Mouse (Mus musculus): Measurements from ENCODE around the gene Dkk2. TPM values are rescaled to one million over a fixed set of nuclear protein-coding genes. Genes with fewer than 3 reads are reported as not detected.

Dkk2 gene
- total and polyA plus RNA-seq, 3 experiments, result not detected

GRCm38 (mm10) chr3:132207469-132207868 is 122.4 kb downstream of the Dkk2 start:
- DNase-seq (ENCODE audit: low read depth, low spot score), result peak; percentile 14
- no peak overlapping the region for H3K27ac ChIP-seq (ENCODE audit: control insufficient read depth, low read depth, low read length)
- TF ChIP-seq MAFK (IDR thresholded peaks at IDR 0.05; ENCODE audit: borderline replicate concordance, low read depth, low read length), result no peak
- no peak for TF ChIP-seq UBTF (IDR thresholded peaks at IDR 0.05; ENCODE audit: borderline replicate concordance, insufficient read depth, low read depth, low read length)
- TF ChIP-seq POLR2AphosphoS5 (IDR thresholded peaks at IDR 0.05; ENCODE audit: borderline replicate concordance, low read depth, low read length), result no peak
- TF ChIP-seq CTCF (IDR thresholded peaks at IDR 0.05 in 2 of 3, conservative IDR thresholded peaks at IDR 0.05 in 1 of 3; ENCODE audit: control insufficient read depth in 1 of 3, insufficient read depth in 1 of 3, low read depth in 2 of 3, low read length in 3 of 3, poor library complexity in 1 of 3, severe bottlenecking in 1 of 3), result peak; percentile 8 to 51 (median 30); a peak in 4 of 6 replicates
- TF ChIP-seq POLR2A (IDR thresholded peaks at IDR 0.05; ENCODE audit: control insufficient read depth in 1 of 2, insufficient read depth in 1 of 2, low read depth in 1 of 2, low read length in 2 of 2, poor library complexity in 1 of 2), result no peak
- TF ChIP-seq SMC3 (IDR thresholded peaks at IDR 0.05; ENCODE audit: low read depth, low read length), result peak; percentile 39; the same call in 1 of the 2 replicates
- peak; percentile 6 for TF ChIP-seq RAD21 (IDR thresholded peaks at IDR 0.05; ENCODE audit: low read depth, low read length)
- no peak overlapping the region for H3K4me3 ChIP-seq (ENCODE audit: control insufficient read depth in 1 of 2, insufficient read depth in 1 of 2, low read depth in 2 of 2, low read length in 2 of 2)
- H3K36me3 ChIP-seq (ENCODE audit: control insufficient read depth in 1 of 2, insufficient read depth in 2 of 2, low read length in 2 of 2), result no peaks in the 10 kb centered on the region
- H3K9ac ChIP-seq (ENCODE audit: control insufficient read depth, low read depth, low read length, poor library complexity, severe bottlenecking), result no peak overlapping the region
- H3K4me1 ChIP-seq (ENCODE audit: control insufficient read depth in 1 of 2, insufficient read depth in 2 of 2, low read length in 2 of 2), result no peaks in the 10 kb centered on the region
- no peaks in the 10 kb centered on the region for H3K9me3 ChIP-seq (replicated peaks; ENCODE audit: insufficient read depth, low read length)
- no peaks in the 10 kb centered on the region for H3K27me3 ChIP-seq (ENCODE audit: control insufficient read depth in 1 of 2, insufficient read depth in 2 of 2, low read length in 2 of 2)
- H3K79me2 ChIP-seq (ENCODE audit: control insufficient read depth, insufficient read depth, low read length, poor library complexity), result no peaks in the 10 kb centered on the region

- H3K36me3 ChIP-seq (ENCODE audit: control insufficient read depth in 1 of 2, insufficient read depth in 2 of 2, low read length in 2 of 2), result no peaks in the 10 kb centered on the region
- no peaks in the 10 kb centered on the region for H3K79me2 ChIP-seq (ENCODE audit: control insufficient read depth, insufficient read depth, low read length, poor library complexity)
- no peak overlapping the region for H3K4me3 ChIP-seq (ENCODE audit: control insufficient read depth in 1 of 2, insufficient read depth in 1 of 2, low read depth in 2 of 2, low read length in 2 of 2)
- H3K4me1 ChIP-seq (ENCODE audit: control insufficient read depth in 1 of 2, insufficient read depth in 2 of 2, low read length in 2 of 2), result no peaks in the 10 kb centered on the region
- H3K27ac ChIP-seq (ENCODE audit: control insufficient read depth, low read depth, low read length), result no peak overlapping the region
- H3K9me3 ChIP-seq (replicated peaks; ENCODE audit: insufficient read depth, low read length), result no peaks in the 10 kb centered on the region
- DNase-seq (ENCODE audit: low read depth, low spot score), result peak; percentile 13
- TF ChIP-seq MAFK (IDR thresholded peaks at IDR 0.05; ENCODE audit: borderline replicate concordance, low read depth, low read length), result no peak
- no peak for TF ChIP-seq BHLHE40 (IDR thresholded peaks at IDR 0.05; ENCODE audit: borderline replicate concordance, low read depth, low read length)
- no peak for TF ChIP-seq EP300 (IDR thresholded peaks at IDR 0.05; ENCODE audit: low read depth in 1 of 2, low read length in 2 of 2)
- TF ChIP-seq MEF2A (IDR thresholded peaks at IDR 0.05; ENCODE audit: extremely low read depth, insufficient replicate concordance, low read depth, low read length, poor library complexity, severe bottlenecking), result no peak
- no peak for TF ChIP-seq JUND (IDR thresholded peaks at IDR 0.05; ENCODE audit: low read depth, low read length)
- H3K27me3 ChIP-seq (ENCODE audit: control insufficient read depth in 1 of 2, insufficient read depth in 2 of 2, low read length in 2 of 2), result no peaks in the 10 kb centered on the region
- H3K9ac ChIP-seq (ENCODE audit: control insufficient read depth, low read depth, low read length, poor library complexity, severe bottlenecking), result no peak overlapping the region
Observed at GRCm38 (mm10) chr3:132211260-132211659, 126.2 kb downstream of the Dkk2 start.

- Histone ChIP-seq H3K36me3 (ENCODE audit: control insufficient read depth in 1 of 2, insufficient read depth in 2 of 2, low read length in 2 of 2) (no peaks in the 10 kb centered on the region), H3K27me3 (ENCODE audit: control insufficient read depth in 1 of 2, insufficient read depth in 2 of 2, low read length in 2 of 2) (no peaks in the 10 kb centered on the region)
- no peak for TF ChIP-seq GATA1 (IDR thresholded peaks at IDR 0.05; ENCODE audit: low read depth, low read length)
- no peak for TF ChIP-seq ELF1 (IDR thresholded peaks at IDR 0.05; ENCODE audit: low read depth, low read length)
- TF ChIP-seq SIN3A (IDR thresholded peaks at IDR 0.05; ENCODE audit: low read length), result no peak
- TF ChIP-seq MEF2A (IDR thresholded peaks at IDR 0.05; ENCODE audit: extremely low read depth, insufficient replicate concordance, low read depth, low read length, poor library complexity, severe bottlenecking), result no peak
- no peak for TF ChIP-seq MAFK (IDR thresholded peaks at IDR 0.05; ENCODE audit: borderline replicate concordance, low read depth, low read length)
- TF ChIP-seq NRF1 (IDR thresholded peaks at IDR 0.05; ENCODE audit: insufficient read depth, low read depth, low read length, poor library complexity, severe bottlenecking), result no peak
Observed at GRCm38 (mm10) chr3:132219977-132220487, 134.9 kb downstream of the Dkk2 start.

More at GRCm38 (mm10) chr3:132219977-132220487, 134.9 kb downstream of the Dkk2 start:
- Histone ChIP-seq H3K4me3 (ENCODE audit: control insufficient read depth in 1 of 2, insufficient read depth in 1 of 2, low read depth in 2 of 2, low read length in 2 of 2) (no peak overlapping the region), H3K4me1 (ENCODE audit: control insufficient read depth in 1 of 2, insufficient read depth in 2 of 2, low read length in 2 of 2) (no peaks in the 10 kb centered on the region), H3K27ac (ENCODE audit: control insufficient read depth, low read depth, low read length) (no peak overlapping the region), H3K9me3 (replicated peaks; ENCODE audit: insufficient read depth, low read length) (no peaks in the 10 kb centered on the region), H3K79me2 (ENCODE audit: control insufficient read depth, insufficient read depth, low read length, poor library complexity) (no peaks in the 10 kb centered on the region), H3K9ac (ENCODE audit: control insufficient read depth, low read depth, low read length, poor library complexity, severe bottlenecking) (no peak overlapping the region)
- no peak for DNase-seq (ENCODE audit: low read depth, low spot score)
